Mouse (Mus musculus) heart, postnatal 0 days (tissue): Measurements from ENCODE around the gene Evl.

ENCODE experiments used
- CTCF ChIP-seq: IDR thresholded peaks from 2 replicates; pipeline ENCODE4 v1.5.1; 2016; ENCODE audit warnings: antibody characterized with exemption, control low read depth, low read depth
- EP300 ChIP-seq: IDR thresholded peaks from 2 replicates; pipeline ENCODE4 v1.6.1; 2016; ENCODE audit warnings: antibody characterized with exemption, low read depth

GRCm38 (mm10) chr12:108630741-108631688 lies 76.5 kb downstream of the Evl start:
- TF ChIP-seq CTCF (no peak), EP300 (no peak)
